Mouse (Mus musculus) C2C12 (cell line): ENCODE measurements at regions not wholly inside any gene's neighbourhood (a gene's known extent, or its start where the extent isn't known, plus 50 kb on each side); places are given as distances from the start of the nearest gene placed in this dataset.

Experiments
- CTCF ChIP-seq: IDR thresholded peaks from one replicate; pipeline ENCODE4 v1.5.1; 2011; ENCODE audit not compliant: control insufficient read depth, insufficient read depth, insufficient read length
- MAX ChIP-seq: IDR thresholded peaks from one replicate; pipeline ENCODE4 v1.6.1; 2011; ENCODE audit warnings: mild to moderate bottlenecking, control low read depth
- MYOD1 ChIP-seq: IDR thresholded peaks from one replicate; pipeline ENCODE4 v1.6.1; 2011; ENCODE audit warnings: low read depth; ENCODE audit not compliant: control insufficient read depth, insufficient read length
- USF1 ChIP-seq: IDR thresholded peaks from one replicate; pipeline ENCODE4 v1.6.1; 2011; ENCODE audit warnings: low read depth, mild to moderate bottlenecking, control low read depth, moderate library complexity

DNA sequence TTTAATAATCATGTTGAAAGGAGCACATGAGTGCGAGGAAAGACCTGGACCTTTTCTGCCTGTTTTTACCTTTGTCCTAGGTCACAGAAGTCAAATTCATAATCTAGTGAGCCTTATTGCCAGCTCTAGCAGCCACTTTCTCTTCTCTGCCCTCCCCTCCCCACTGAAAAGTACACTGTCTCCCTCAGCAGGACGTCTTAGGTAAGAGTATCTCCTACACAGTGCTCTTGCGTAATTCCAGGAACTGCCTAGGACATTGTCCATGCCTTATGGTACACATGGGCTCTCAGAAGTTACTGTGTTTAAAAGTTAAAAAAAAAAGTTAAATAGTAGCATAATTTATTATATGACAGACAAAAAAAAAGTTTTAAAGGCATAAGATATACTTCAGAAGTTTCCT is 100.7 kb upstream of the Irak1bp1 start:
- no peak for TF ChIP-seq CTCF
- TF ChIP-seq MYOD1, result no peak
- no peak for TF ChIP-seq USF1
- no peak for TF ChIP-seq MAX
